Mouse (Mus musculus) hindbrain, postnatal 0 days (tissue): ENCODE data around the gene Car11. TPM values are rescaled to one million over a fixed set of nuclear protein-coding genes. Genes with fewer than 3 reads are reported as not detected.

Experiments used
- ATAC-seq: fragments of 200-750 bp; cut with Nextera tagmentation; 2 replicates; pipeline ENCODE4 v1.8.0; 2017; ENCODE audit warnings: mild to moderate bottlenecking, moderate TSS enrichment, moderate library complexity
- DNase-seq: peaks from one replicate; pipeline ENCODE4 v3.0.0-alpha.2; 2015; ENCODE audit warnings: low spot score
- H3K27ac ChIP-seq: fragments of 300-500 bp; sonication (generic); 2 replicates; pipeline ENCODE4 v1.5.1; 2014; ENCODE audit warnings: mild to moderate bottlenecking
- H3K27me3 ChIP-seq: fragments of 300-500 bp; sonication (generic); 2 replicates; pipeline ENCODE4 v1.6.1; 2014; ENCODE audit warnings: low read length, mixed read lengths; ENCODE audit not compliant: insufficient read depth
- H3K36me3 ChIP-seq: fragments of 300-500 bp; sonication (generic); 2 replicates; pipeline ENCODE4 v1.6.1; 2014; ENCODE audit warnings: low read length, mixed read lengths; ENCODE audit not compliant: insufficient read depth
- H3K4me1 ChIP-seq: fragments of 300-500 bp; sonication (generic); 2 replicates; pipeline ENCODE4 v1.6.1; 2014; ENCODE audit warnings: antibody characterized with exemption, low read length, mixed read lengths; ENCODE audit not compliant: insufficient read depth
- H3K4me2 ChIP-seq: fragments of 300-500 bp; sonication (generic); 2 replicates; pipeline ENCODE4 v1.6.1; 2014; ENCODE audit warnings: low read depth, mild to moderate bottlenecking, low read length, moderate library complexity, mixed read lengths
- H3K4me3 ChIP-seq: fragments of 300-500 bp; sonication (generic); 2 replicates; pipeline ENCODE4 v1.5.1; 2014; ENCODE audit warnings: low read length
- H3K9ac ChIP-seq: fragments of 300-500 bp; sonication (generic); replicated peaks from 2 replicates; pipeline ENCODE4 v1.6.1; 2014; ENCODE audit warnings: mild to moderate bottlenecking, low read length, moderate library complexity, mixed read lengths
- H3K9me3 ChIP-seq: fragments of 300-500 bp; sonication (generic); 2 replicates; pipeline ENCODE4 v1.6.1; 2016; ENCODE audit warnings: low read length, mixed read lengths
- CTCF ChIP-seq: IDR thresholded peaks from 2 replicates; pipeline ENCODE4 v1.5.1; 2016; ENCODE audit warnings: antibody characterized with exemption, control low read depth, low read depth
- WGBS: fragments of 180-500 bp; shearing (Covaris S2); extraction: QIAGEN DNeasy Blood & Tissue Kit; methylation state at CpG from one replicate; pipeline ENCODE4 v1.1.7; 2014; 5-methylcytosine and 5-hydroxymethylcytosine counted together
- polyA plus RNA-seq: library from polyadenylated mRNA; unstranded; fragments of >200 nt; fragmentation: Nextera tagmentation; extraction: Ambion mirVana; gene quantifications from 2 replicates; pipeline ENCODE4 v1.2.1, GENCODE M21; 2015
- total RNA-seq: library from RNA; depleted of rRNA; stranded (reverse); fragments of >200 nt; gene quantifications from 2 replicates; pipeline ENCODE4 v1.2.3, GENCODE M21; 2014

Car11 gene
- total and polyA plus RNA-seq, 2 experiments from 2014 or later, result 76.9 to 89.4 TPM

GRCm38 (mm10) chr7:45718331-45718730, 18.7 kb downstream of the Car11 start:
- Histone ChIP-seq H3K4me1 (peaks cover 27% of the 10 kb centered on the region), H3K27ac (peak overlapping the region; percentile 93), H3K9ac (peak overlapping the region; percentile 94), H3K36me3 (peaks cover 21% of the 10 kb centered on the region), H3K4me3 (peak overlapping the region; percentile 82), H3K9me3 (no peaks in the 10 kb centered on the region), H3K27me3 (no peaks in the 10 kb centered on the region), H3K4me2 (peak overlapping the region; percentile 83)
- no peak for TF ChIP-seq CTCF
- 0% methylated on average over 20 of the region's 20 CpGs for WGBS
- ATAC-seq (no peak), DNase-seq (peak; percentile 56)

DNA sequence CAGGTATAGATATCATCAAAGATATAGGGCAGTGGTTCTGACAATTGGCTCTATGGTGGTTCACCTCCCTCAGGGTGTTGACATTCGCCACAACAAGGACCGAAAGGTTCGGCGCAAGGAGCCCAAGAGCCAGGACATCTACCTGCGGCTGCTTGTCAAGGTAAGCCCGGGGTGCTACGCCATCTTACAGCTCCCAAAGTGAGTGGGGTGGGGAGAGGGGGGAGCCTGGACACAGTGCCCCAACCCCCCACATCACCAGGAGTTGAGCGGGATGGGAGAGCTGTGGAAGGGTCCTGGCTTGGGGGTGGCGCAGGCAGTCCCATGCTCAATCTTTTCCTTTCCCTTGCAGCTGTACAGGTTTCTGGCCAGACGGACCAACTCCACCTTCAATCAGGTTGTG, 19.5 kb downstream of the Car11 start:
- 85% methylated on average over 10 of the region's 10 CpGs for WGBS
- no peaks in the 10 kb centered on the region for H3K27me3 ChIP-seq
- H3K9ac ChIP-seq, result peak overlapping the region; percentile 94
- DNase-seq (no peak), ATAC-seq (no peak)
- H3K27ac ChIP-seq, result no peak overlapping the region
- no peak for TF ChIP-seq CTCF
- peaks cover 27% of the 10 kb centered on the region for H3K4me1 ChIP-seq
- H3K4me3 ChIP-seq, result peak overlapping the region; percentile 82
- H3K9me3 ChIP-seq, result no peaks in the 10 kb centered on the region
- peaks cover 20% of the 10 kb centered on the region for H3K36me3 ChIP-seq
- H3K4me2 ChIP-seq, result peak overlapping the region; percentile 83

- DNase-seq, result no peak
- WGBS, result 86% methylated on average over 15 of the region's 16 CpGs
- Histone ChIP-seq H3K4me1 (peaks cover 27% of the 10 kb centered on the region), H3K27ac (no peak overlapping the region), H3K36me3 (peaks cover 26% of the 10 kb centered on the region), H3K9ac (no peak overlapping the region), H3K27me3 (no peaks in the 10 kb centered on the region), H3K9me3 (no peaks in the 10 kb centered on the region), H3K4me2 (no peak overlapping the region), H3K4me3 (no peak overlapping the region)
- ATAC-seq, result no peak
- TF ChIP-seq CTCF, result no peak
Observed at GRCm38 (mm10) chr7:45719738-45720412, 20.2 kb downstream of the Car11 start.

- Histone ChIP-seq H3K36me3 (peaks cover 28% of the 10 kb centered on the region), H3K4me1 (peaks cover 24% of the 10 kb centered on the region), H3K27me3 (no peaks in the 10 kb centered on the region), H3K4me2 (no peak within 1 kb of the TSS), H3K9ac (no peak within 1 kb of the TSS), H3K4me3 (no peak within 1 kb of the TSS), H3K27ac (no peak within 1 kb of the TSS), H3K9me3 (no peaks in the 10 kb centered on the region)
- WGBS, result 81% methylated on average over 13 of the region's 14 CpGs
- no peak for ATAC-seq
- no peak for DNase-seq
- TF ChIP-seq CTCF, result peak; percentile 46
Observed at GRCm38 (mm10) chr7:45720413-45721233, 21.0 kb downstream of the Car11 start, which contains the start of gene Fam83e. Fam83e (plus strand) TSS chr7:45721212.

GRCm38 (mm10) chr7:45721234-45721571, 21.6 kb downstream of the Car11 start:
- Histone ChIP-seq H3K4me2 (no peak overlapping the region), H3K27ac (no peak overlapping the region), H3K9ac (no peak overlapping the region), H3K36me3 (peaks cover 28% of the 10 kb centered on the region), H3K27me3 (no peaks in the 10 kb centered on the region), H3K4me1 (peaks cover 19% of the 10 kb centered on the region), H3K9me3 (no peaks in the 10 kb centered on the region), H3K4me3 (no peak overlapping the region)
- ATAC-seq (no peak), DNase-seq (no peak)
- no peak for TF ChIP-seq CTCF
- 81% methylated on average over 7 of the region's 7 CpGs for WGBS

DNA sequence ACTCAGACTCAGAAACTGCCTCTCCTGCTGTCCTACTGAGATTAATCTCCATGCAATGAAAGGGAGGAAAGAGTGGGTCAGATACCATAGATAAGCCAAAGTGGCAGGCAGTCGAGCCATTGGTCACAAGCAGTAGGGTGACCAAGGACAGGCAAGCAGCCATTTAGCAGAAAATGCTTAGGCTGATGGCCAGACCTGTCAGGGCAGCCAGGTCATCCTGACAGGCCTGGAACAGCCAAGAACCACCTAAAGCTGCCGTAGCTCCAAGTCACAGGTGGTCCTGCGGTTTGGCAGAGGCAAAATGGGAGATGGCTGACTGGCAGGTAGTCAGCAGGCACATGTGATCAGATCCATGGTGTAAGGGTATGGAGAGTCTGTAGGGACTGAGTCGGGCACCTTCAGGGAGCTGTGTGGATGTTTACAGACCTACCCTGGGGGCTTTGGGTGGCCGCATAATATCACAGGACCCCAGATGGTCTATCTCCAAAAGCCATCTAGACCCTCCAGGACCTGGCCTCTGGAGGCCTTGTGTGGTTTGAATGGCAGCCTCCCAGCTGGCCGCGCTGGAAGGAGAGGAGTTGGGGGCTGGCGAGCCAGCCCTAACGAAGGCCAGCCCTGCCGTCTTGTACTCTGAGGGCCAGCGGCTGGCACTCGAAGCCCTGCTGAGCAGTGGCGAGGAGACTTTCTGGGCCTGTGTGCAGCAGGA, 22.2 kb downstream of the Car11 start:
- Histone ChIP-seq H3K27me3 (no peaks in the 10 kb centered on the region), H3K36me3 (peaks cover 28% of the 10 kb centered on the region), H3K9ac (no peak overlapping the region), H3K4me3 (no peak overlapping the region), H3K4me2 (no peak overlapping the region), H3K27ac (no peak overlapping the region), H3K9me3 (no peaks in the 10 kb centered on the region), H3K4me1 (peaks cover 14% of the 10 kb centered on the region)
- no peak for ATAC-seq
- no peak for TF ChIP-seq CTCF
- DNase-seq, result no peak
- 50% methylated on average over 13 of the region's 13 CpGs for WGBS
